Mouse (Mus musculus): Measurements from ENCODE around the gene Aplp2. TPM values are rescaled to one million over a fixed set of nuclear protein-coding genes. Genes with fewer than 3 reads are reported as not detected.

The Aplp2 gene
- polyA plus RNA-seq, 1 experiment from 2014 or later, result 451 TPM

DNA sequence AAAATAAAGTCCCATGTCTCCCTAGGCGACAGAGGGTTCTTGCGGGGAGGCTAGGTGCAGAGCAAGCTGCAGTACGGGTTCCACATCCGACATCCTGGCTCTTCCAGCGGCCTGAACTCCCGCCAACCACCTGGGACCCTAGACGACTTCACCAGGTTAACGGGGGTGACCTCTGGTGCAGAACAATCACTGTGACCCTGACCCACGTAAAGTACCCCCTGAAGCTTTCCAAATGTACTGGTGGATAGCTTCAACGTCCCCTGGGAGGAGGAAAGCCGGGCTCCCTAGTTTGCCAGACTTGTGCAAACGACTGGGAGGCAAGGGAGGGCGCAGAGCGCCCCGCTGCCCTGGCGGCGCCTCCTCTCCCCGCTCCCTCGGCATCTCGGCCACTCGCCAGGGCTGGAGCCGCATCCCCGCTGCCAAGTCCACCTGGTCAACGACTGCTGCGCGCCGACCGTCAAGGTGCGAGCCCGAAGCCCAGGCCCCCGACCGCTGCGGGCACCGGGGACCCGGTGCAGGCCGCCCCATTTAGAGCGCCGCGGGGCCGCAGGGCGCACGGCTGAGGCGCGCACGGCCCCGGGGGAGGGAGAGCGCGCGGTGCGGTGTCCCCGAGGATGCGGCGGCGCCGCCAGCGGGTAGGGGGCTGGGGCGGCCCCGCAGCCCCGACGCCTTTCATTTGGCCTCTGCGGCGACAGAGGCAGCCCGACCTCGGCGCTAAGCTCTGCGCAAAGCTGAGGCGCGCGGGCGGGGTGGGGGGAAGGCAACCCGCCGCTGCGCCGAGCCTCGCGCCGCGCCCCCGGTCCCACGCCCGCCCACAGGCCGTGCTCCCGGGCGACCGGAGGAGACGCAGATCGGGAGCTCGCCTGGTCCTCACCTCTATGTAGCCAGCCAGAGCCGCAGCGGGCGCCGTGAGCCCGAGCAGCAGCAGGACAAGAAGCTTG is 596 bp downstream of the Aplp2 start:
- peak overlapping the region; percentile 92 for H3K9ac ChIP-seq (replicated peaks; ENCODE audit: low read depth, low read length)
- peak overlapping the region; percentile 96 for H3K4me3 ChIP-seq (ENCODE audit: low read depth, low read length)
- peak; percentile 60 for ATAC-seq (ENCODE audit: low read depth)
- H3K9me3 ChIP-seq (ENCODE audit: control insufficient read depth, low read length), result no peaks in the 10 kb centered on the region
- H3K27ac ChIP-seq (ENCODE audit: low read depth, low read length), result peak overlapping the region; percentile 96
- peaks cover 26% of the 10 kb centered on the region for H3K4me1 ChIP-seq (ENCODE audit: control insufficient read depth, insufficient read depth, low read length)
- no peaks in the 10 kb centered on the region for H3K36me3 ChIP-seq (ENCODE audit: control insufficient read depth, insufficient read depth, low read length)
- H3K4me2 ChIP-seq (ENCODE audit: low read depth, low read length), result peak overlapping the region; percentile 93
- H3K27me3 ChIP-seq (ENCODE audit: control insufficient read depth, insufficient read depth, low read length), result peaks cover 5% of the 10 kb centered on the region; the same call in 1 of the 2 replicates
- under 1% methylated on average over 60 of the region's 93 CpGs for WGBS

DNA sequence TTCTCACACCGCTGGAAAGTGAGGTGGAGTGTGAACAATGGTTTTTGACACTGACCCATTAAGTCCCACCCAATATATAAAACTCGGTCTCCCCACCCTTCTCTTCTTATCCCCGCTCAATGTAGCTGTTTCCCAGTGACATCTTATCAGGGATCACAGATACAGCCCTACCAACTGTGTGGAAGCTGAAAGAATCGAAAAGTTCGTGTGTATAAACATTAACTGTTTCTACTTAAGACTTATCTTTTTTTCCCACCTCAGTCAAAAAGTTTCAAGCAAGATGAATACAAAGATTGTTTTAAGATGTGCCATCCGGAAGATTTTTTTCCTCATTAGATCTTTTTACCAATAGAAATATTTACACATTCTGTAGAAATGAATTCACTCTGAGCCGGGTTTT is 1.5 kb downstream of the Aplp2 start:
- 34% methylated on average over 7 of the region's 7 CpGs for WGBS
- Histone ChIP-seq H3K4me1 (ENCODE audit: control insufficient read depth, insufficient read depth, low read length) (peaks cover 26% of the 10 kb centered on the region), H3K36me3 (ENCODE audit: control insufficient read depth, insufficient read depth, low read length) (no peaks in the 10 kb centered on the region), H3K4me2 (ENCODE audit: low read depth, low read length) (peak overlapping the region; percentile 93), H3K27me3 (ENCODE audit: control insufficient read depth, insufficient read depth, low read length) (peaks cover 5% of the 10 kb centered on the region; the same call in 1 of the 2 replicates), H3K9ac (replicated peaks; ENCODE audit: low read depth, low read length) (peak overlapping the region; percentile 92; the same call in 1 of the 2 replicates), H3K4me3 (ENCODE audit: low read depth, low read length) (peak overlapping the region; percentile 96), H3K9me3 (ENCODE audit: control insufficient read depth, low read length) (no peaks in the 10 kb centered on the region), H3K27ac (ENCODE audit: low read depth, low read length) (no peak overlapping the region)
- ATAC-seq (ENCODE audit: low read depth), result no peak

GRCm38 (mm10) chr9:31209502-31209901 is 2.1 kb downstream of the Aplp2 start:
- no peaks in the 10 kb centered on the region for H3K36me3 ChIP-seq (ENCODE audit: control insufficient read depth, insufficient read depth, low read length)
- peak overlapping the region; percentile 96; the same call in 1 of the 2 replicates for H3K4me3 ChIP-seq (ENCODE audit: low read depth, low read length)
- H3K9me3 ChIP-seq (ENCODE audit: control insufficient read depth, low read length), result no peaks in the 10 kb centered on the region
- H3K9ac ChIP-seq (replicated peaks; ENCODE audit: low read depth, low read length), result no peak overlapping the region
- peak overlapping the region; percentile 93 for H3K4me2 ChIP-seq (ENCODE audit: low read depth, low read length)
- peaks cover 5% of the 10 kb centered on the region; the same call in 1 of the 2 replicates for H3K27me3 ChIP-seq (ENCODE audit: control insufficient read depth, insufficient read depth, low read length)
- ATAC-seq (ENCODE audit: low read depth), result no peak
- H3K27ac ChIP-seq (ENCODE audit: low read depth, low read length), result no peak overlapping the region
- peaks cover 26% of the 10 kb centered on the region for H3K4me1 ChIP-seq (ENCODE audit: control insufficient read depth, insufficient read depth, low read length)
- 86% methylated on average over 1 of the region's 1 CpGs for WGBS

DNA sequence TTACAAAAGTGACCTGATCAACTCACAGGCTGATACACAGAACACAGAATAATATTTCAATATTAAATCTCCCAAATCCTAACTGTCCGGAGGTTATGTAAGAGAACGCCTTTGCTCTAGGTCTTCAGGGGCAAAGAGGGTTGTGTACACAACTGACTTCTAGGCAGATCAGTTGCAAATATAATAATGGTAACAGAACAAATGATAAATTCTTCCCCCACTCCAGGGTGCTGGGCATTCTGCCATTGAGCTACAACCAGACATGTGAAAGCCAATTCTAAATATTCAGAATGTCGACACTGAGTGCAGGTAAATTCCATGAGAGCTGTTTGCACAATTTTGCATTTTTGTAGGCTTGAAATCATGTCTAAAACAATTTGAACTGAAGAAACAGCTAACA is 3.9 kb downstream of the Aplp2 start:
- Histone ChIP-seq H3K4me3 (ENCODE audit: low read depth, low read length) (no peak overlapping the region), H3K27ac (ENCODE audit: low read depth, low read length) (no peak overlapping the region), H3K9me3 (ENCODE audit: control insufficient read depth, low read length) (no peaks in the 10 kb centered on the region), H3K36me3 (ENCODE audit: control insufficient read depth, insufficient read depth, low read length) (no peaks in the 10 kb centered on the region), H3K27me3 (ENCODE audit: control insufficient read depth, insufficient read depth, low read length) (peaks cover 5% of the 10 kb centered on the region; the same call in 1 of the 2 replicates), H3K4me1 (ENCODE audit: control insufficient read depth, insufficient read depth, low read length) (peaks cover 33% of the 10 kb centered on the region), H3K9ac (replicated peaks; ENCODE audit: low read depth, low read length) (no peak overlapping the region), H3K4me2 (ENCODE audit: low read depth, low read length) (no peak overlapping the region)
- ATAC-seq (ENCODE audit: low read depth), result no peak
- 76% methylated on average over 3 of the region's 3 CpGs for WGBS

GRCm38 (mm10) chr9:31204722-31205121 is 6.9 kb downstream of the Aplp2 start:
- H3K27ac ChIP-seq (ENCODE audit: low read depth, low read length), result no peak overlapping the region

DNA sequence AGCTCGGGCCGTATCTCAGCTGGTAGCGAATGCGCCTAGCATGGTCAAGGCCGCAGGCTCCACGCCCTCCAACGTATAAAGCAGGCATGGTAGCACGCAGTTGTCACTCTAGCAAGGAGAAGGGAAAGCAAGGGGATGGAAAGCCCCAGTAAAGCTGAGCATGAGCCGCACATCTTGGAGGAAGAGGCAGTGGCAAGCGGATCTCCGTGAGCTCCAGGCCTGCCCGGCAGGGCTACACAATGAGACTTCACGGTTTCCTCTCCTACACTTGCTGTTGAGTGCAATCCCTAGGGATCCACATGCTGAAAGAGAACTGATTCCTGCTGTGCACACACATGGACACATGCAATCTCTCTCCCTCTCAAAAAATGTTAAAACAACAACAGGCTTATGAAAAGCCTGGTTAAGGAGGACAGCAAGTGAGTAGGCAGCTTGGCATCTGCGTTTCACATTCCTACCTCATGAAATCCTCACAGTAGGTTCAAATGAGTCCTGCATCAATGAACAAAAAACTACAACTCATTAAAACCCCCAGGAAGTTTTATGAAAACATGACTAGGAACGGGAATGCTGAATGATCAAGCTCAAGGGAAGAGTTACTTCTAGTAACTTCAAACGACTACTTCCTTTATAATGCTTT is 7.9 kb downstream of the Aplp2 start:
- no peaks in the 10 kb centered on the region for H3K36me3 ChIP-seq (ENCODE audit: control insufficient read depth, insufficient read depth, low read length)
- no peak overlapping the region for H3K4me3 ChIP-seq (ENCODE audit: low read depth, low read length)
- H3K4me1 ChIP-seq (ENCODE audit: control insufficient read depth, insufficient read depth, low read length), result 0 out of 2 replicates have a peak, but pooled peaks cover 11% of the 10 kb centered on the region
- no peak overlapping the region for H3K4me2 ChIP-seq (ENCODE audit: low read depth, low read length)
- H3K9ac ChIP-seq (replicated peaks; ENCODE audit: low read depth, low read length), result no peak overlapping the region
- no peak for ATAC-seq (ENCODE audit: low read depth)
- no peaks in the 10 kb centered on the region for H3K27me3 ChIP-seq (ENCODE audit: control insufficient read depth, insufficient read depth, low read length)
- H3K27ac ChIP-seq (ENCODE audit: low read depth, low read length), result 0 out of 2 replicates have a peak overlapping the region, but pooled peaks have one; percentile 17
- 75% methylated on average over 16 of the region's 16 CpGs for WGBS
- H3K9me3 ChIP-seq (ENCODE audit: control insufficient read depth, low read length), result no peaks in the 10 kb centered on the region

More at GRCm38 (mm10) chr9:31204722-31205121, 6.9 kb downstream of the Aplp2 start:
- no peak for ATAC-seq (ENCODE audit: low read depth)
- H3K4me3 ChIP-seq (ENCODE audit: low read depth, low read length), result no peak overlapping the region
- H3K9ac ChIP-seq (replicated peaks; ENCODE audit: low read depth, low read length), result no peak overlapping the region
- H3K9me3 ChIP-seq (ENCODE audit: control insufficient read depth, low read length), result no peaks in the 10 kb centered on the region
- peaks cover 17% of the 10 kb centered on the region; the same call in 1 of the 2 replicates for H3K4me1 ChIP-seq (ENCODE audit: control insufficient read depth, insufficient read depth, low read length)
- H3K27me3 ChIP-seq (ENCODE audit: control insufficient read depth, insufficient read depth, low read length), result no peaks in the 10 kb centered on the region
- H3K4me2 ChIP-seq (ENCODE audit: low read depth, low read length), result no peak overlapping the region
- 85% methylated on average over 6 of the region's 6 CpGs for WGBS
- no peaks in the 10 kb centered on the region for H3K36me3 ChIP-seq (ENCODE audit: control insufficient read depth, insufficient read depth, low read length)

- 86% methylated on average over 6 of the region's 6 CpGs for WGBS
- H3K4me3 ChIP-seq (ENCODE audit: low read depth, low read length), result no peak overlapping the region
- H3K36me3 ChIP-seq (ENCODE audit: control insufficient read depth, insufficient read depth, low read length), result no peaks in the 10 kb centered on the region
- H3K9ac ChIP-seq (replicated peaks; ENCODE audit: low read depth, low read length), result no peak overlapping the region
- no peak for ATAC-seq (ENCODE audit: low read depth)
- no peaks in the 10 kb centered on the region for H3K27me3 ChIP-seq (ENCODE audit: control insufficient read depth, insufficient read depth, low read length)
- no peak overlapping the region for H3K27ac ChIP-seq (ENCODE audit: low read depth, low read length)
- H3K4me1 ChIP-seq (ENCODE audit: control insufficient read depth, insufficient read depth, low read length), result 0 out of 2 replicates have a peak, but pooled peaks cover 10% of the 10 kb centered on the region
- no peaks in the 10 kb centered on the region for H3K9me3 ChIP-seq (ENCODE audit: control insufficient read depth, low read length)
- H3K4me2 ChIP-seq (ENCODE audit: low read depth, low read length), result no peak overlapping the region
Observed at GRCm38 (mm10) chr9:31203068-31203467, 8.5 kb downstream of the Aplp2 start.

- H3K4me2 ChIP-seq (ENCODE audit: low read depth, low read length), result no peak overlapping the region
- WGBS, result 98% methylated on average over 3 of the region's 3 CpGs
- no peak overlapping the region for H3K4me3 ChIP-seq (ENCODE audit: low read depth, low read length)
- H3K9me3 ChIP-seq (ENCODE audit: control insufficient read depth, low read length), result no peaks in the 10 kb centered on the region
- H3K27me3 ChIP-seq (ENCODE audit: control insufficient read depth, insufficient read depth, low read length), result no peaks in the 10 kb centered on the region
- H3K27ac ChIP-seq (ENCODE audit: low read depth, low read length), result no peak overlapping the region
- ATAC-seq (ENCODE audit: low read depth), result no peak
- H3K36me3 ChIP-seq (ENCODE audit: control insufficient read depth, insufficient read depth, low read length), result no peaks in the 10 kb centered on the region
- 0 out of 2 replicates have a peak, but pooled peaks cover under 1% of the 10 kb centered on the region for H3K4me1 ChIP-seq (ENCODE audit: control insufficient read depth, insufficient read depth, low read length)
- H3K9ac ChIP-seq (replicated peaks; ENCODE audit: low read depth, low read length), result no peak overlapping the region
Observed at GRCm38 (mm10) chr9:31198614-31199013, 13.0 kb downstream of the Aplp2 start.

GRCm38 (mm10) chr9:31197782-31198181 is 13.8 kb downstream of the Aplp2 start:
- Histone ChIP-seq H3K9ac (replicated peaks; ENCODE audit: low read depth, low read length) (no peak overlapping the region), H3K27me3 (ENCODE audit: control insufficient read depth, insufficient read depth, low read length) (no peaks in the 10 kb centered on the region), H3K4me2 (ENCODE audit: low read depth, low read length) (no peak overlapping the region), H3K4me3 (ENCODE audit: low read depth, low read length) (no peak overlapping the region), H3K9me3 (ENCODE audit: control insufficient read depth, low read length) (no peaks in the 10 kb centered on the region), H3K27ac (ENCODE audit: low read depth, low read length) (no peak overlapping the region), H3K36me3 (ENCODE audit: control insufficient read depth, insufficient read depth, low read length) (no peaks in the 10 kb centered on the region), H3K4me1 (ENCODE audit: control insufficient read depth, insufficient read depth, low read length) (no peaks in the 10 kb centered on the region)
- 96% methylated on average over 7 of the region's 7 CpGs for WGBS
- no peak for ATAC-seq (ENCODE audit: low read depth)

Data from neural tube, embryonic 14.5 days (tissue).